Mouse (Mus musculus) G1E (cell line): Measurements from ENCODE around the gene Sec24c.

ENCODE experiments used
- CTCF ChIP-seq: IDR thresholded peaks from 2 replicates; pipeline ENCODE4 v1.5.1; 2012; ENCODE audit warnings: low read depth, low read length, inconsistent platforms, mixed read lengths
- GATA1 ChIP-seq: IDR thresholded peaks from 2 replicates; pipeline ENCODE4 v1.6.1; 2012; ENCODE audit warnings: borderline replicate concordance, low read length, inconsistent platforms, mixed read lengths
- TAL1 ChIP-seq: conservative IDR thresholded peaks from 2 replicates; pipeline ENCODE4 v1.6.1; 2012; ENCODE audit warnings: low read depth, low read length, inconsistent platforms, mixed read lengths

GRCm38 (mm10) chr14:20738511-20738910, 64.4 kb downstream of the Sec24c start:
- no peak for TF ChIP-seq CTCF
- TF ChIP-seq GATA1, result no peak
- no peak for TF ChIP-seq TAL1
